Comparison of ENCODE assay signal across 8 mouse cellular contexts in the genomic region with DNA sequence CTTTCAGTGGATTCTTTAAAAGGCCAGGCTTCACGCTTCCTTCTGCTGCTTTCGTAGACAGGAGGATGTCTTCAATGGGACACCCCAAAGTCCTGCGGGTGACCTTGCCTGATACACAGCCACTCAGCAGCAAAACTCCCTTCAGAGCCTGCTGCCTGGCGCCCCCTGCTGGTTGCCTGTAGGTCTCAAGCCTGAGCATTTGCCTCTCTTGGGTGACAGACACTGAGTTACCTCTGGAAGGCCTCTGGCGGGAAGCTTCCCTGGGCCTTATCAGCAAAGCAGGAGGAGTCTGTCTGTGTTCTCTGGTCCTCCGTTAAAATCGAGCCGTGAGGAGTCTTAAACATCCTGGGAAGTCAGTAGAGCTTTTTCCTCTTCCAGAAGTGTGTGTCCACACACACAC. TPM values are rescaled to one million over a fixed set of nuclear protein-coding genes. Genes with fewer than 3 reads are reported as not detected.
DNase-seq lines count a peak whose midpoint lies in the region; ATAC-seq and TF ChIP-seq lines count a peak whose summit lies in the region.

No protein-coding gene starts in this region.

- no peak overlapping the region for H3K9ac ChIP-seq in midbrain, embryonic 11.5 days (ENCODE audit: low read length)
- H3K9ac ChIP-seq in midbrain, embryonic 16.5 days (ENCODE audit: low read depth, low read length), result no peak overlapping the region
- no peak overlapping the region for H3K9ac ChIP-seq in limb, embryonic 14.5 days (ENCODE audit: low read depth, low read length, severe bottlenecking)

- no peak overlapping the region for H3K4me3 ChIP-seq in midbrain, embryonic 11.5 days (ENCODE audit: low read depth, low read length)
- H3K4me3 ChIP-seq in midbrain, embryonic 16.5 days (ENCODE audit: low read depth, low read length), result no peak overlapping the region
- H3K4me3 ChIP-seq in limb, embryonic 14.5 days (replicated peaks; ENCODE audit: low read length), result no peak overlapping the region
- no peak overlapping the region for H3K4me3 ChIP-seq in olfactory bulb, adult 2 months (ENCODE audit: insufficient read depth, low read depth, low read length)

- peak; percentile 67 for TF ChIP-seq CTCF in olfactory bulb, adult 2 months (IDR thresholded peaks at IDR 0.05; ENCODE audit: insufficient read depth, low read depth, low read length)

- H3K36me3 ChIP-seq in midbrain, embryonic 11.5 days (ENCODE audit: control insufficient read depth, insufficient read depth, low read length), result no peaks in the 10 kb centered on the region
- H3K36me3 ChIP-seq in midbrain, embryonic 16.5 days (ENCODE audit: control insufficient read depth, insufficient read depth, low read length), result no peaks in the 10 kb centered on the region
- H3K36me3 ChIP-seq in limb, embryonic 14.5 days (ENCODE audit: control insufficient read depth, insufficient read depth, low read length), result peaks cover 19% of the 10 kb centered on the region

- no peaks in the 10 kb centered on the region for H3K27me3 ChIP-seq in midbrain, embryonic 11.5 days (ENCODE audit: control insufficient read depth, insufficient read depth, low read length)
- no peaks in the 10 kb centered on the region for H3K27me3 ChIP-seq in midbrain, embryonic 16.5 days (ENCODE audit: control insufficient read depth, insufficient read depth, low read depth, low read length)
- H3K27me3 ChIP-seq in limb, embryonic 14.5 days (ENCODE audit: control insufficient read depth, insufficient read depth, low read length), result no peaks in the 10 kb centered on the region

- ATAC-seq in midbrain, embryonic 11.5 days (ENCODE audit: low FRiP score), result 0 out of 2 replicates have a peak, but pooled peaks have one; percentile 46
- ATAC-seq in midbrain, embryonic 16.5 days, result no peak
- peak; percentile 42 for ATAC-seq in inflammation-experienced regulatory T-cells, adult 6 months
- ATAC-seq in limb, embryonic 14.5 days (ENCODE audit: low FRiP score, low read depth), result no peak

- no peak overlapping the region for H3K4me2 ChIP-seq in midbrain, embryonic 11.5 days
- H3K4me2 ChIP-seq in midbrain, embryonic 16.5 days (ENCODE audit: low read length), result no peak overlapping the region
- H3K4me2 ChIP-seq in limb, embryonic 14.5 days (replicated peaks; ENCODE audit: low read depth, low read length, severe bottlenecking), result no peak overlapping the region

- no peak for TF ChIP-seq POLR2A in limb, embryonic 14.5 days (IDR thresholded peaks at IDR 0.05; ENCODE audit: borderline replicate concordance, extremely low read depth, insufficient read depth, insufficient read length)
- TF ChIP-seq POLR2A in olfactory bulb, adult 2 months (IDR thresholded peaks at IDR 0.05; ENCODE audit: insufficient read depth, low read depth, low read length), result no peak

- 49% methylated on average over 8 of the region's 8 CpGs for WGBS in midbrain, embryonic 11.5 days
- WGBS in midbrain, embryonic 16.5 days, result 59% methylated on average over 8 of the region's 8 CpGs
- WGBS in limb, embryonic 14.5 days, result 35% methylated on average over 8 of the region's 8 CpGs
- WGBS in olfactory bulb, adult 2 months, result 61% methylated on average over 8 of the region's 8 CpGs

- no peak overlapping the region for H3K27ac ChIP-seq in midbrain, embryonic 11.5 days (ENCODE audit: low read depth, low read length)
- no peak overlapping the region for H3K27ac ChIP-seq in midbrain, embryonic 16.5 days (ENCODE audit: low read length)
- H3K27ac ChIP-seq in limb, embryonic 14.5 days (replicated peaks; ENCODE audit: low read depth, low read length), result no peak overlapping the region
- no peak overlapping the region for H3K27ac ChIP-seq in olfactory bulb, adult 2 months (ENCODE audit: insufficient read depth, low read depth, low read length)

- no peaks in the 10 kb centered on the region for H3K9me3 ChIP-seq in midbrain, embryonic 11.5 days (ENCODE audit: control insufficient read depth, low read length)
- no peaks in the 10 kb centered on the region for H3K9me3 ChIP-seq in midbrain, embryonic 16.5 days (replicated peaks; ENCODE audit: control insufficient read depth, low read length, poor library complexity, severe bottlenecking)
- no peaks in the 10 kb centered on the region for H3K9me3 ChIP-seq in limb, embryonic 14.5 days (ENCODE audit: control insufficient read depth, low read length)

- H3K4me1 ChIP-seq in midbrain, embryonic 11.5 days (ENCODE audit: control insufficient read depth, insufficient read depth, low read length), result peaks cover 6% of the 10 kb centered on the region; the same call in 1 of the 2 replicates
- peaks cover 4% of the 10 kb centered on the region; the same call in 1 of the 2 replicates for H3K4me1 ChIP-seq in midbrain, embryonic 16.5 days (ENCODE audit: control insufficient read depth, insufficient read depth, low read length)
- H3K4me1 ChIP-seq in limb, embryonic 14.5 days (ENCODE audit: control insufficient read depth, insufficient read depth, low read length), result no peaks in the 10 kb centered on the region
- H3K4me1 ChIP-seq in olfactory bulb, adult 2 months (ENCODE audit: control insufficient read depth, insufficient read depth, low read length), result peaks cover 5% of the 10 kb centered on the region

- DNase-seq in midbrain, embryonic 11.5 days (ENCODE audit: low spot score, missing footprints), result peak; percentile 92
- peak; percentile 80 for DNase-seq in brain, adult 2 months (ENCODE audit: low read depth, low spot score)
- DNase-seq in fibroblast of lung, adult 2 months (ENCODE audit: low read depth), result peak; percentile 25
- peak; percentile 62 for DNase-seq in limb, embryonic 14.5 days (ENCODE audit: low spot score)
- DNase-seq in thymus, postnatal 0 days (ENCODE audit: low spot score), result peak; percentile 67

RNA-seq across cellular contexts. Expression of gene Snx9, which starts 49.3 kb away (rescaled TPM):
- polyA plus RNA-seq in midbrain, embryonic 11.5 days (2014; fragmentation: Nextera tagmentation; extraction: Ambion mirVana), result 16.7 and 21.7 TPM in 2 replicates
- 5.6 and 5.9 TPM in 2 replicates for polyA plus RNA-seq in midbrain, embryonic 16.5 days (2015; fragmentation: Nextera tagmentation; extraction: Ambion mirVana)
- polyA plus RNA-seq in inflammation-experienced regulatory T-cells, adult 6 months (2017; shearing (Covaris generic)), result 1 to 10 TPM; 2.1 to 2.6 (median 2.6) TPM
- polyA plus RNA-seq in limb, embryonic 14.5 days (2012; rRNA removed), result 39.1 and 41.3 TPM in 2 replicates
- 41.9 and 43.4 TPM in 2 replicates for polyA plus RNA-seq in limb, embryonic 14.5 days (2014; fragmentation: Nextera tagmentation; extraction: Ambion mirVana)
- polyA plus RNA-seq in olfactory bulb, adult 2 months (2012; ENCODE audit: insufficient read depth, insufficient read length, low replicate concordance, missing spikeins), result not detected in 2 replicates
- polyA plus RNA-seq in thymus, postnatal 0 days (2015; fragmentation: Nextera tagmentation; extraction: Ambion mirVana), result 15.4 and 15.9 TPM in 2 replicates

RNA-seq across cellular contexts. Expression of gene Synj2, which starts 50.7 kb away (rescaled TPM):
- polyA plus RNA-seq in midbrain, embryonic 11.5 days (2014; fragmentation: Nextera tagmentation; extraction: Ambion mirVana), result 0.74 and 0.91 TPM in 2 replicates
- 0.93 and 1.5 TPM in 2 replicates for polyA plus RNA-seq in midbrain, embryonic 16.5 days (2015; fragmentation: Nextera tagmentation; extraction: Ambion mirVana)
- 10 to 100 TPM; 11.8 to 16.8 (median 16.3) TPM for polyA plus RNA-seq in inflammation-experienced regulatory T-cells, adult 6 months (2017; shearing (Covaris generic))
- polyA plus RNA-seq in limb, embryonic 14.5 days (2012; rRNA removed), result 4.4 and 4.7 TPM in 2 replicates
- 3.3 and 3.6 TPM in 2 replicates for polyA plus RNA-seq in limb, embryonic 14.5 days (2014; fragmentation: Nextera tagmentation; extraction: Ambion mirVana)
- polyA plus RNA-seq in olfactory bulb, adult 2 months (2012; ENCODE audit: insufficient read depth, insufficient read length, low replicate concordance, missing spikeins), result not detected in 2 replicates
- 4.2 and 4.5 TPM in 2 replicates for polyA plus RNA-seq in thymus, postnatal 0 days (2015; fragmentation: Nextera tagmentation; extraction: Ambion mirVana)

Comparison
In these comparisons a context has a peak if more than half of its experiments do, and no peak if none do; other contexts are left out.
1. ATAC-seq: peak in midbrain, embryonic 11.5 days (single experiment) and inflammation-experienced regulatory T-cells, adult 6 months (single experiment); none in midbrain, embryonic 16.5 days (single experiment) and limb, embryonic 14.5 days (single experiment).
2. DNase-seq: peak in every context shown above with its lines; median percentile 92 in midbrain, embryonic 11.5 days; 80 in brain, adult 2 months; 67 in thymus, postnatal 0 days; 62 in limb, embryonic 14.5 days; 25 in fibroblast of lung, adult 2 months.